Mouse (Mus musculus) ovary, postnatal 10 days (tissue): ENCODE data around the gene Tbc1d14.

ENCODE experiments used
- DNase-seq: peaks from one replicate; pipeline ENCODE4 v3.0.0; 2022; ENCODE audit warnings: low spot score

Gene Tbc1d14

DNA sequence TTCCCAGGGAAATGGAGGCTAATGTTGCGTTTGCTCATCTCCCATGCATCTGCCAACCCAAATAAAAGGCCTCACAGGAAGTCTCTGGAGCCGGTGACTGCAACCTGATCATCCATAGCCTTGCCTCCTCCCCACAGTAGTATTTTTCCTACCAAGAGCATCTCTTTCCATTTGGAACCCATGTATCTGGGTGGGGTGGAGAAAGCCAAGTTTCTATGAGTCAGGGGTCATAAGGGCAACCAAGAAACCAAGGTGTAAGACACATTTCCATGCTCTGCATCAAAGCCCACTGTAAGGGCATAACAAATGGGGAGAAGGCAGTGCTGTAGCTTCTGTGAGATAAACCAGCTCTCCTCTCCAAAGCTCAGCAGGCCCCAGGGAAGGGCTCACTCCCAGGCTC, 131.8 kb downstream of the Tbc1d14 start:
- DNase-seq: no peak

DNA sequence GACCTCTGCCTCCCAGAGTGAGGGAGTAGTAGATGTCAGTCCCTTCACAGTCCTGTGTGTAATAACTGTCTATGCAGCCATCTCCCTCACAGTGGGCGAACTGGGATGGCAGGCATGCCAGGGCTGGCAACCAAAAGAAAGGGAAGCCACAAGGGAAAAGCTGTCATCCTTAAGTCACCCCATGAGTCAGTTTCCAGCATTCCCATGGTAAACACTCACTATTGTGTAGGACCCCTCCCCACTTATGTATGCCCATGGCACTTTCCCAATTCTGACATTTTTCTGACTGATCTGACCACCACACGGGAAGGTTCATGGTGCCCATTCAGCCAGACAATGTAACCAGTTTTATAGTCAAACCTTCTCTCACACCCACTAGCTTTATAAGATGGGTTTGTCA, 132.4 kb downstream of the Tbc1d14 start:
- DNase-seq: no peak

DNA sequence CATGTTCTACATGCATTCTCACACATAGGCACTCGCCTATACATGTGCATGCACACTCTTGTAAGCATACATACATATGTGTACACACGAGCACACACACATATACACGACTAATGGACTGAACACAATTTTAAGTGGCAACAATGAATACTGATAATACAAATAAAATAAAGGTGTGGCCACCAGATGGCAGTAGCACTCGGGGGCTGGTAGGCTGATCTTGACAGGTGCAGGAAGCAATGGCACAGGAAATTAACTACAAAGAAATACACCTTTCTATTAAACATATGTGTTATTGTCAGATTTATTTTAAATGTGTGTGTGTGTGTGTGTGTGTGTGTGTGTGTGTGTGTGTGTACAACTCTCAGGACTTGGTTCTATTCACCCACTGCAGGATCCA, 134.2 kb downstream of the Tbc1d14 start:
- no peak for DNase-seq

DNA sequence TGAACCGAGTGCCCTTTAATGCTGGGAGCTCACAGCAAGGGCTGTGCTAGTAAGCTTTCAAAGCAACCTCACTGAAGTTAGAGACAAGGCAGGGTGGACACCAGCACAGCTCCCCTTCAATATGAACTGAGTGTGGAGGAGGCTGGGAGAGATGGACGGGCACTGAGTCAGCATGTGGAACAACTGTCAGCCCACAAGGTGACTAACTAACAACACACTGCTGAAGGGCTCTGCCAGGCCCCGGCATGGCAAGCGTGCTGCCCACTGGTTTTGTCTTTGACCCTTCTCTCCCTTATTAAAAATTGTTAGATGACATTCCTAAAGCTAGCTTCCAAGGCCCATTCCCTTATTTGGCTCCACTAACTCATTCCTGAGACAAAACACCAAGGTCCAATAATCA, 135.4 kb downstream of the Tbc1d14 start:
- no peak for DNase-seq

DNA sequence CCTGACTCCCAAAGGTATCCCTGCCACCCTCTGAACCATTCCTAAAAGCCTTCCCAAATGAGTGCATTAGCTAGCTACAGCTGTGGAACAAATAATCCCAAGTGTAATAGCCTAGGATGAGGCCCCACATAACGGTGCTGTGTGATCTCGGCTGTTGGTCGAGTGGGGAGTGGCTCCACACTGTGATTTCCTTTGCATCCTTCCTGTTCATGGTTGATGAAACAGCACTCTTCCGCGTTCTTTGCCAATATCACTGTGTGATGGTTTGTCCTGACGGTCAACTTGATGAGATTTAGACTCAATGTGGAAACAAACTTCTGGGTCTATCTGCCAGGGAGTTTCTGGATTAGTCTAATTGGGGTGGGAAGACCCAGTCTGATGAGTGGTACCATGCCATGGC, 140.3 kb downstream of the Tbc1d14 start:
- no peak for DNase-seq

DNA sequence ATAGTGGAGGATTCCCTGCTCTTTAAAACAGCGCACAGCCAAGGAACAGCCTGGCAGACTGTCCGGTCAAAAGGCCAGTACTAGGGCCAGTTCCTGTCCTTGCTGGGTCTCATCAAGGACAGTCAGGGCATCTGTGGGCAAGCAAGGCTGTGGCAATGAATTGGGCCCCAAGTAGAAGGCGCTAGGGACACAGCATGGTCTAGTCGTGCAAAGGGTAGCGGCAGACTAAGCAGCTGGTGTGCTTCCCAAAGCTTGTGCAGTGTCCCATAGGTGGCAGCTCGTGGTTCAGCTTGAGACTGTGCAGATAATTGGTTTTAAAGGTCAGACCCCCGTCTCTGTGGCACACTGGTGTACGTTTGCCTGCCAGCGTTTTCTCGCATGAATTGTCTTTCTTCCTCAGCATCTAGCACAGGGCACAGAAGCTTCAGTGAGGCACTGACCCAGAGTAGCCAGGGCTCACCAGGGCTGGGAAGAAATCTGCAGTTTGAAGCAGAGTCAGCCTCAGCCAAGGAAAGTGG, 141.1 kb downstream of the Tbc1d14 start:
- no peak for DNase-seq

DNA sequence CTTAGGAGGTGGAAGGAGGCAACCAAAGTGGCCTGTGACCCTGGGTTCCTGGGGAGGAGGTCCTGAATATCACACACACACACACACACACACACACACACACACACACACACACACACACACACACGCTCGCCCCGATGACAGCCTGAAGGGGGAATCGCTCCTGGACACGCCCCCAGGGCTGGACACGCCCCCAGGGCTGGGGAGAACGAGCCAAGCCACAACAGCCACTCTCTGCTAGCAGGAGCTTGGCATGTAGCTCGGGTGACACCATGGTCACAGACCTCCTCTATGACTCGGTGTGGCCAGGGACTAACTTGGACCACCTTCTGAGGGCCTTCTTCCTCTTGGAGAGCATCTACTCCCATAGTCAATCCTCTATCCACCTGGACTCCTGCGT, 142.0 kb downstream of the Tbc1d14 start:
- no peak for DNase-seq

DNA sequence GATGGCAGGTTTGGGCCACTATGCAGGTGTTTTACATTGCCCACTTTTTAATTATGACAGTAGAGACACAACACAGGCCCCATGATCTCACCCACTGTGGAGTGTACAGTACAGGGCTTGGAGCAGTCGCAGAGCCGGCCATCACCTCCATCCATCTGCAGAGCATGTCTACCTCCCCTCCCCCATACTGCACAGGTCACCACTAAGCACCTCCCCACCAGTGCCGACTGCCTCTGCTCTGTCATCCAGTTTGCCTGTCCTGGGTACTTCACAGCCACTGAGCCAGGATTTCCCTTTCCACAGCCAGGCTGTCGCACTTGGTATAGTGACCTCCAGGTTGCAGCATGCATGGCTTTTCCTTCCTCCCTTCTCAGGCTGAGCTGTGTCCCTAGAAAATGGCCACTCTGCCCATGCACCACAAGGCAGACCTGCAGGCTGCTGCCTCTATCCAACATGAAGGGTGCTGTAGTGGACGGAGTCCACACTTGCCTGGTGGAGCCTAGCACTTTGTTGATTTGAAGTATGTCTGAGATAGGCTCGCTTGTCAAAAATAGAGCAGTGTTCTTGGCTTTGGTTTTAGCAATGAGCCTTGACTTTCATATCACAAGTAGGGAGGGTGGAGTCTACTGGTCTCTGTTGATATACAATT, 143.2 kb downstream of the Tbc1d14 start:
- no peak for DNase-seq

DNA sequence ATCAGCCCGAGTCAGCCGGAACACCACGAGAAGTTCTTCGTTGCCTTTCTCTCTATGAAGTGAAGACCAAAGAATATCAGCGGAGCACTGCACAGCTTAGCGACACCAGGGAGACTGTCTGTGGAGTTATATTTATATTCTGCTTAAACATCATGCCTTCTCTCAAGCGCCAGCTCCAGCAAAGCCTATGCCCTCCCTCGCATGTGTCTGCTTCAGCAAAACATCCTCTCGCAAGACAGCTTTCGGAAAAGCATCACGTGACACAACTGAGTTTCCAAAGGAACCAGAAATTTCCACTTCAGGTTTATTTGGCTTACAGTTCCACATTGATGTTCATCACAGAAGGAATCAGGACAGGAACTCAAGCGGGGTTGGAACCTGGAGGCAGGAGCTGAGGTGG, 145.2 kb downstream of the Tbc1d14 start:
- DNase-seq: no peak

DNA sequence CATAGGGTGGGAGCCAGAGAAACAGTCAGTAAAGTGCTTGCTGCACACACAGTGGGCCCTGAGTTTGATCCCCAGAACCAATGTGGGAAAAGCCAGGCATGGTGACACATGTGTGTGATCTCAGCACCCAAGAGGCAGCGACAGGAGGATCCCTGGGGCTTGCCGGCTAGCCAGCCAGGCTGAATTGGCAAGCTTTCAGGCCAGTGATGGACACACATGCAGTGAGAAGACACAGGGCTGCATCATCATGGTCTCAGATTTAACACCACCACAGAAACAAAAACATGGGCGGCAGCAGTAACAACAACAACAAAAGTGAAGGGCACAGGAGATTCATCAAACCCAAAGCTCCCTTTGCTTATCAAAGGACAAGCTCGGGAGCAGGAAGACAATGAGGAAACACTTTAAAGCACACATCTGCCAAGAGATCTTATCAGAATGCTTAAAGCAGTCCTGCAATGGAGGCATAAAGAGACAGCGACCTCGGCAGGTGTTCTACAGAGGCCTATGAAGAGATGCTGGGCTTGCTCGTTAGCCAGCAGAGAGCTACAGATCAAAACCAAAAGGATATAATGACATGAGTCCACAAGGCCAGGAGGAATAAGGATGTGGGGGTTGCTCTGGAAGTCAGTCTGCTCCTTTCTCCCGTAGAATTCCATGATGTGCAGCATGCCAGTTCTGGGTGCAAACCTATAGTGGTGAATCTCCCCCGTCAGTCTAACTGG, 146.7 kb downstream of the Tbc1d14 start:
- DNase-seq: no peak

DNA sequence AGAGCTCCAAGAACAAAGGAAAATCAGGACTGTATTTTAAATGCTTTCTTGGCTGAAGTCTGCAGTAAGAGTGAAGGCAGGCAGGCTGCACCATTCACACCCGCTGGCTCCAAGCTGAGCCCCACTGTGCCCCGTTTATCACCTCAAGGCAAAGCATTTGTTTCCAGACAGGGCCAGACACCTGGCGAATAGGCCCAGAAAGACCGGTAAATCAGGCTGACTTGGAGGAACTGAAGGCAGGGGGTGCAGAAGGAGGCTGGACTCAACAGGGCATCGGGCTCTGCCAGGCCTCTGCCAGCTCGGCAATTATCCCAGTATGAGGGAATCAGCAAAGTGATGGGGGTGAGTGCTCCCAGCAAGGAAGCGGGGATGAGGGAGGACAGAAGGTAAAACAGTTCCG, 148.0 kb downstream of the Tbc1d14 start:
- no peak for DNase-seq

DNA sequence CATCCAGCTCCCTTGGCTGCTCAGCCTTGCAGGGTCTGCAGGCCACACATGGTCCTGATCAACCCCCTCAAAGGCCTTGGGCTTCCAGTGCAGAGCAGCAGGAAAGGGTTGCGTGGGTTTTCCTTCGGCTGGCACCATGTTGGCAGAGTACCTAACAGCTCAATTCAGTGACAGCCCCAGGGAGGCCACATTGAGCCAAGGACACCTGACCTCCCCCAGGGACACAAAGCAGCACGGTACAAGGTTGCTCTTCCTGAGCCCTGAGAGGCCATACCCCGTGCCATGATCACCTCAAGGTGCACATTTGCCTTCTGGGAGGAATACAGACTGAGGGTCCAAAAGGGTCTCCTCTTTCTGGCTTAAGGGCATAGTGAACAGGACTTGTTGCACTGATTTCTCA, 148.5 kb downstream of the Tbc1d14 start:
- no peak for DNase-seq

DNA sequence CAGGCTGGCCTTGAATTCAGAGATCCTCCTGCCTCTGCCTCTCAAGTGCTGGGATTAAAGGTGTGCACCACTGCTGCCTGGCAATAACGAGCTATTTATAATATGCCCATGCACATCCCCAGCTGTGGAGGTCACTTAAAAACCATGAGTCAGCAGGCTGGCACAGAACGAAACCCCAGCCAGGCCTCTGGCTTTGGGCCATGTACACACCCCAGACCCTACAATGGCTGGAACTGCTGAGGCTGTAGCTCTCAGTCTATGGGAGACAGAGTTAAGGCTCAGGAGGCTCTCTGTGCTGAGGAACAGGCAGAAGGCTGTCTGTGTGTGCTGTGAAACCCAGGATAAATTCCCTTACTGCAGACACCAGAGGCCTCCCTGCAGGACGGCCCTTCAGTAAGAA, 152.3 kb downstream of the Tbc1d14 start:
- DNase-seq: no peak
